Mouse (Mus musculus): Measurements from ENCODE around the gene Selenot.
A peak's percentile ranks its signal among the peaks of the same experiment; 100 is the strongest.

The Selenot gene

GRCm38 (mm10) chr3:58636406-58637295 is 60.2 kb downstream of the Selenot start, which contains the start of gene Erich6:
Erich6 (minus strand) TSS chr3:58637207.
- DNase-seq (ENCODE audit: low spot score in 2 of 2), result peak; percentile 1 to 5
